Mouse (Mus musculus) mature B cell (primary cell): ENCODE results near the gene Gnb3.

Source experiments
- in situ Hi-C: fragments of 300-500 bp; cut with MboI; formaldehyde crosslinking; loops from 2 replicates; pipeline ENCODE4 v1.14.3; 2019

Gene Gnb3

GRCm38 (mm10) chr6:124840241-124841167 lies at the start of gene Gnb3:
Gene Gnb3 (minus strand): TSS chr6:124840275.
- in situ Hi-C loops, result no loop called here

- in situ Hi-C loops, result no loop called here
Measured at GRCm38 (mm10) chr6:124888555-124889125, 48.6 kb upstream of the Gnb3 start.

- in situ Hi-C loops, result no loop called here
Measured at GRCm38 (mm10) chr6:124887986-124888385, 47.9 kb upstream of the Gnb3 start, which contains the start of gene Cd4. Gene Cd4 (minus strand): TSS chr6:124888221.

GRCm38 (mm10) chr6:124885956-124886381 lies 45.9 kb upstream of the Gnb3 start:
- in situ Hi-C loops, result no loop called here

GRCm38 (mm10) chr6:124884714-124885500 lies 44.8 kb upstream of the Gnb3 start:
- in situ Hi-C loops, result no loop called here

- in situ Hi-C loops, result no loop called here
Measured at GRCm38 (mm10) chr6:124883351-124883750, 43.3 kb upstream of the Gnb3 start.

GRCm38 (mm10) chr6:124881821-124882220 lies 41.7 kb upstream of the Gnb3 start:
- in situ Hi-C loops, result no loop called here

- in situ Hi-C loops, result no loop called here
Measured at GRCm38 (mm10) chr6:124879390-124879789, 39.3 kb upstream of the Gnb3 start.

GRCm38 (mm10) chr6:124874348-124874747 lies 34.3 kb upstream of the Gnb3 start:
- in situ Hi-C loops, result no loop called here

- in situ Hi-C loops, result no loop called here
Measured at GRCm38 (mm10) chr6:124866560-124866959, 26.5 kb upstream of the Gnb3 start.

- in situ Hi-C loops, result no loop called here
Measured at GRCm38 (mm10) chr6:124865766-124866362, 25.8 kb upstream of the Gnb3 start.

GRCm38 (mm10) chr6:124863658-124864298 lies 23.7 kb upstream of the Gnb3 start, which contains the start of gene Gpr162:
Gene Gpr162 (minus strand): TSS chr6:124863983.
- in situ Hi-C loops, result no loop called here

- in situ Hi-C loops, result no loop called here
Measured at GRCm38 (mm10) chr6:124863125-124863657, 23.1 kb upstream of the Gnb3 start.

- in situ Hi-C loops, result no loop called here
Measured at GRCm38 (mm10) chr6:124862406-124863124, 22.5 kb upstream of the Gnb3 start.

- in situ Hi-C loops, result no loop called here
Measured at GRCm38 (mm10) chr6:124861802-124862201, 21.7 kb upstream of the Gnb3 start.

GRCm38 (mm10) chr6:124861266-124861665 lies 21.2 kb upstream of the Gnb3 start:
- in situ Hi-C loops, result no loop called here

- in situ Hi-C loops, result no loop called here
Measured at GRCm38 (mm10) chr6:124860511-124860910, 20.4 kb upstream of the Gnb3 start.

- in situ Hi-C loops, result no loop called here
Measured at GRCm38 (mm10) chr6:124859725-124860124, 19.6 kb upstream of the Gnb3 start.

GRCm38 (mm10) chr6:124858561-124859318 lies 18.7 kb upstream of the Gnb3 start:
- in situ Hi-C loops, result no loop called here
